ENCODE assay signal across 19 mouse cellular contexts in the genomic region with DNA sequence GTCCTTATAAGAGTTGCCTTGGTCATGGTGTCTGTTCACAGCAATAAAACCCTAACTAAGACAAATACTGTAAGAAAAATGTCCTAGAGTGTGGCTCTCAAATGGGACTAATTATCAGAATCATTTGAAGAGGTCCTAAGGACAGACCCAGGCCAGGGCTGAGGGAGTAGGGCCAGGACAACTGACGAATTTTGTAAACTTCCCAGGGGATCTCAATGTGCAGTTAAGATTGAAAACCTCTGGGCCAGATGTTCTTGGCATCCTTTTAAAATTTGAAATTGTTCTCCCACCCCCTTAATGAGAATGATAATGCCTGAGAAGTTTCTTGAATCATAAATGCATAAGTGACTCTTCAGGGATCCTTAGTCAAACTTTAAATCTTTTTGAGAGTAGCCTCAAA. TPM values are rescaled to one million over a fixed set of nuclear protein-coding genes. Genes with fewer than 3 reads are reported as not detected.
"Had no signal": no experiment of that assay in that cellular context is flagged by ENCODE, and none has a peak within 500 bp of the region (broad histone marks: within the 10 kb centered on the region; RNA-seq: fewer than 3 reads in every experiment).

No protein-coding gene starts in this region.

- H3K27ac ChIP-seq: lung, embryonic 15.5 days; macrophage; midbrain, embryonic 13.5 days; midbrain, embryonic 15.5 days; neural tube, embryonic 13.5 days; neural tube, embryonic 15.5 days; stomach, embryonic 15.5 days; stomach, postnatal 0 days had no signal

- DNase-seq: liver, postnatal 0 days; lung, adult 2 months; lung, postnatal 14 days; lung, postnatal 36 days; retina, postnatal 1 day; thymus, adult 2 months; thymus, postnatal 25 days; thymus, postnatal 4 days had no signal

- H3K4me3 ChIP-seq: lung, embryonic 15.5 days; megakaryocyte, embryonic 14.5 days; midbrain, embryonic 13.5 days; midbrain, embryonic 15.5 days; neural tube, embryonic 13.5 days; neural tube, embryonic 15.5 days; stomach, embryonic 15.5 days had no signal

RNA-seq across cellular contexts. Expression of a gene that starts 14.3 kb away (rescaled TPM):
- total RNA-seq: megakaryocyte progenitor cell, adult 5-6 weeks; monocyte, adult 5-6 weeks had no signal
